Mouse (Mus musculus) C2C12 (cell line): Measurements from ENCODE around the gene Gucy2c. TPM values are rescaled to one million over a fixed set of nuclear protein-coding genes. Genes with fewer than 3 reads are reported as not detected.

Source experiments
- H3K27me3 ChIP-seq: one replicate; pipeline ENCODE4 v1.6.1; 2011; ENCODE audit not compliant: control insufficient read depth, insufficient read depth, insufficient read length
- H3K36me3 ChIP-seq: one replicate; pipeline ENCODE4 v1.6.1; 2011; ENCODE audit not compliant: control insufficient read depth, insufficient read depth
- H3K4me3 ChIP-seq: one replicate; pipeline ENCODE4 v1.5.1; 2011; ENCODE audit warnings: mild to moderate bottlenecking, control low read depth; ENCODE audit not compliant: poor library complexity, insufficient read depth, severe bottlenecking
- H3K79me2 ChIP-seq: one replicate; pipeline ENCODE4 v1.6.1; 2011; ENCODE audit not compliant: control insufficient read depth, insufficient read depth
- H3K79me3 ChIP-seq: one replicate; pipeline ENCODE4 v1.6.1; 2011; ENCODE audit warnings: low read depth, control low read depth
- H3ac ChIP-seq: one replicate; pipeline ENCODE3; 2011; ENCODE audit warnings: low read depth; ENCODE audit not compliant: control insufficient read depth, insufficient read length
- CEBPB ChIP-seq: IDR thresholded peaks from one replicate; pipeline ENCODE4 v1.6.1; 2011; ENCODE audit warnings: low read depth, mild to moderate bottlenecking, control low read depth, moderate library complexity
- CTCF ChIP-seq: IDR thresholded peaks from one replicate; pipeline ENCODE4 v1.5.1; 2011; ENCODE audit not compliant: control insufficient read depth, insufficient read depth, insufficient read length
- FOSL1 ChIP-seq: IDR thresholded peaks from one replicate; pipeline ENCODE4 v1.8.0; 2011; ENCODE audit warnings: mild to moderate bottlenecking, low read length; ENCODE audit not compliant: poor library complexity, insufficient read depth, severe bottlenecking
- MAX ChIP-seq: IDR thresholded peaks from one replicate; pipeline ENCODE4 v1.6.1; 2011; ENCODE audit warnings: mild to moderate bottlenecking, control low read depth
- MYOD1 ChIP-seq: IDR thresholded peaks from one replicate; pipeline ENCODE4 v1.6.1; 2011; ENCODE audit warnings: low read depth; ENCODE audit not compliant: control insufficient read depth, insufficient read length
- MYOG ChIP-seq: IDR thresholded peaks from one replicate; pipeline ENCODE4 v1.6.1; 2011; ENCODE audit not compliant: control insufficient read depth, insufficient read length; ENCODE audit errors: extremely low read depth
- USF1 ChIP-seq: IDR thresholded peaks from one replicate; pipeline ENCODE4 v1.6.1; 2011; ENCODE audit warnings: low read depth, mild to moderate bottlenecking, control low read depth, moderate library complexity
- polyA plus RNA-seq: library from polyadenylated mRNA; unstranded; fragments of >200 nt; fragmentation: generic; extraction: Trizol; gene quantifications from one replicate; pipeline ENCODE4 v1.2.1, GENCODE M21; 2012; ENCODE audit warnings: missing spikeins

Gucy2c gene
- polyA plus RNA-seq, 1 experiment: 0.01 TPM

- no peaks in the 10 kb centered on the region for H3K79me3 ChIP-seq
- no peak overlapping the region for H3ac ChIP-seq
- H3K27me3 ChIP-seq: no peaks in the 10 kb centered on the region
- H3K4me3 ChIP-seq: no peak overlapping the region
- no peak for TF ChIP-seq FOSL1
- H3K36me3 ChIP-seq: no peaks in the 10 kb centered on the region
- no peaks in the 10 kb centered on the region for H3K79me2 ChIP-seq
Measured at GRCm38 (mm10) chr6:136701878-136702277, 79.7 kb downstream of the Gucy2c start.

GRCm38 (mm10) chr6:136701185-136701584 lies 80.4 kb downstream of the Gucy2c start:
- no peak for TF ChIP-seq MYOD1
- TF ChIP-seq CTCF: no peak
- no peak for TF ChIP-seq USF1
- no peak for TF ChIP-seq FOSL1
- TF ChIP-seq MAX: no peak
- no peak for TF ChIP-seq MYOG
- TF ChIP-seq CEBPB: no peak
- Histone ChIP-seq H3ac (no peak overlapping the region), H3K27me3 (no peaks in the 10 kb centered on the region), H3K4me3 (no peak overlapping the region), H3K79me3 (no peaks in the 10 kb centered on the region), H3K36me3 (no peaks in the 10 kb centered on the region), H3K79me2 (no peaks in the 10 kb centered on the region)

GRCm38 (mm10) chr6:136691314-136691713 lies 90.3 kb downstream of the Gucy2c start:
- Histone ChIP-seq H3K4me3 (no peak overlapping the region), H3K79me2 (no peaks in the 10 kb centered on the region), H3K79me3 (no peaks in the 10 kb centered on the region), H3ac (no peak overlapping the region), H3K27me3 (no peaks in the 10 kb centered on the region), H3K36me3 (no peaks in the 10 kb centered on the region)
- TF ChIP-seq MAX: no peak

- TF ChIP-seq MYOG (no peak), CTCF (no peak), USF1 (no peak), FOSL1 (no peak), MAX (no peak), MYOD1 (no peak), CEBPB (no peak)
- Histone ChIP-seq H3K79me2 (no peaks in the 10 kb centered on the region), H3K27me3 (no peaks in the 10 kb centered on the region), H3K4me3 (no peak overlapping the region), H3ac (no peak overlapping the region), H3K36me3 (no peaks in the 10 kb centered on the region), H3K79me3 (no peaks in the 10 kb centered on the region)
Measured at GRCm38 (mm10) chr6:136690527-136690926, 91.0 kb downstream of the Gucy2c start.

- Histone ChIP-seq H3K36me3 (no peaks in the 10 kb centered on the region), H3K4me3 (no peak overlapping the region), H3K27me3 (no peaks in the 10 kb centered on the region), H3K79me3 (no peaks in the 10 kb centered on the region), H3ac (no peak overlapping the region), H3K79me2 (no peaks in the 10 kb centered on the region)
- no peak for TF ChIP-seq CEBPB
- TF ChIP-seq MYOD1: no peak
- no peak for TF ChIP-seq MAX
- no peak for TF ChIP-seq FOSL1
- TF ChIP-seq USF1: no peak
- no peak for TF ChIP-seq MYOG
- TF ChIP-seq CTCF: no peak
Measured at GRCm38 (mm10) chr6:136689790-136690413, 91.7 kb downstream of the Gucy2c start.

GRCm38 (mm10) chr6:136685433-136685832 lies 96.1 kb downstream of the Gucy2c start:
- Histone ChIP-seq H3K27me3 (no peaks in the 10 kb centered on the region), H3K36me3 (no peaks in the 10 kb centered on the region), H3K79me2 (no peaks in the 10 kb centered on the region), H3ac (no peak overlapping the region), H3K79me3 (no peaks in the 10 kb centered on the region), H3K4me3 (no peak overlapping the region)
- TF ChIP-seq USF1 (no peak), CTCF (no peak), MYOG (no peak), MAX (no peak), CEBPB (no peak), MYOD1 (no peak), FOSL1 (no peak)
